Mouse (Mus musculus) MEL (cell line): ENCODE measurements around the gene Nanog. TPM values are rescaled to one million over a fixed set of nuclear protein-coding genes. Genes with fewer than 3 reads are reported as not detected.

ENCODE experiments used
- DNase-seq: peaks from one replicate; pipeline ENCODE4 v3.0.0; 2011; ENCODE audit warnings: low read depth, low spot score
- H3K27ac ChIP-seq: 2 replicates; pipeline ENCODE4 v1.5.1; 2012; ENCODE audit warnings: low read depth, mild to moderate bottlenecking, control low read depth, low read length, moderate library complexity; ENCODE audit not compliant: control insufficient read depth
- H3K27me3 ChIP-seq, 2 experiments: fragments of 150-350 bp in 1 of 2; sonication (generic) in 1 of 2; 2 replicates each; pipeline ENCODE4 v1.6.1; 2012; ENCODE audit warnings: low read length in 2 of 2, mild to moderate bottlenecking in 2 of 2, improper control_type of control experiment in 1 of 2, moderate library complexity in 1 of 2; ENCODE audit not compliant: insufficient read depth in 2 of 2, control insufficient read depth in 1 of 2
- H3K36me3 ChIP-seq, 2 experiments: 2 replicates each; pipeline ENCODE4 v1.6.1; 2012 to 2014; ENCODE audit warnings: low read length in 2 of 2, improper control_type of control experiment in 1 of 2, inconsistent platforms in 1 of 2, mild to moderate bottlenecking in 1 of 2; ENCODE audit not compliant: insufficient read depth in 2 of 2, control insufficient read depth in 1 of 2
- H3K4me1 ChIP-seq, 2 experiments: fragments of 150-350 bp in 1 of 2; sonication (generic) in 1 of 2; 2 replicates each; pipeline ENCODE4 v1.6.1; 2012; ENCODE audit warnings: low read length in 2 of 2, improper control_type of control experiment in 1 of 2, mild to moderate bottlenecking in 1 of 2; ENCODE audit not compliant: insufficient read depth in 2 of 2, control insufficient read depth in 1 of 2
- H3K4me3 ChIP-seq, 2 experiments: fragments of 150-350 bp in 1 of 2; sonication (generic) in 1 of 2; 2 replicates each; pipeline ENCODE4 v1.5.1; 2012; ENCODE audit warnings: low read depth in 2 of 2, low read length in 2 of 2, mild to moderate bottlenecking in 2 of 2, moderate library complexity in 2 of 2, control low read depth in 1 of 2, improper control_type of control experiment in 1 of 2; ENCODE audit not compliant: control insufficient read depth in 1 of 2, insufficient read depth in 1 of 2
- H3K79me2 ChIP-seq: 2 replicates; pipeline ENCODE4 v1.6.1; 2012; ENCODE audit warnings: mild to moderate bottlenecking, low read length, moderate library complexity; ENCODE audit not compliant: control insufficient read depth, poor library complexity, insufficient read depth
- H3K9ac ChIP-seq: 2 replicates; pipeline ENCODE4 v1.6.1; 2012; ENCODE audit warnings: low read depth, mild to moderate bottlenecking, control low read depth, low read length, moderate library complexity; ENCODE audit not compliant: control insufficient read depth, poor library complexity, severe bottlenecking
- H3K9me3 ChIP-seq: fragments of 150-350 bp; sonication (generic); replicated peaks from 2 replicates; pipeline ENCODE4 v1.6.1; 2012; ENCODE audit warnings: mild to moderate bottlenecking, low read length, improper control_type of control experiment, moderate library complexity; ENCODE audit not compliant: insufficient read depth
- BHLHE40 ChIP-seq: IDR thresholded peaks from 2 replicates; pipeline ENCODE4 v1.6.1; 2012; ENCODE audit warnings: low read depth, mild to moderate bottlenecking, inconsistent platforms, low read length, improper control_type of control experiment, borderline replicate concordance
- CHD1 ChIP-seq: IDR thresholded peaks from 2 replicates; pipeline ENCODE4 v1.6.1; 2012; ENCODE audit warnings: low read depth, mild to moderate bottlenecking, inconsistent platforms, low read length, improper control_type of control experiment
- CTCF ChIP-seq, 3 experiments: IDR thresholded peaks in 2 of 3; conservative IDR thresholded peaks in 1 of 3; 2 replicates each; pipeline ENCODE4 v1.5.1; 2011 to 2012; ENCODE audit warnings: low read length in 3 of 3, low read depth in 2 of 3, mild to moderate bottlenecking in 2 of 3, improper control_type of control experiment in 1 of 3, inconsistent platforms in 1 of 3, mixed read lengths in 1 of 3, moderate library complexity in 1 of 3; ENCODE audit not compliant: control insufficient read depth in 1 of 3, insufficient read depth in 1 of 3, poor library complexity in 1 of 3, severe bottlenecking in 1 of 3
- ELF1 ChIP-seq: IDR thresholded peaks from 2 replicates; pipeline ENCODE4 v1.6.1; 2014; ENCODE audit warnings: low read depth, mild to moderate bottlenecking, inconsistent platforms, low read length, improper control_type of control experiment, moderate library complexity
- EP300 ChIP-seq, 2 experiments: IDR thresholded peaks; 2 replicates each; pipeline ENCODE4 v1.6.1; 2011; ENCODE audit warnings: improper control_type of control experiment in 2 of 2, low read length in 2 of 2, low read depth in 1 of 2, mild to moderate bottlenecking in 1 of 2
- GABPA ChIP-seq: IDR thresholded peaks from 2 replicates; pipeline ENCODE4 v1.6.1; 2012; ENCODE audit warnings: low read depth, mild to moderate bottlenecking, inconsistent platforms, low read length, improper control_type of control experiment, moderate library complexity
- GATA1 ChIP-seq: IDR thresholded peaks from 2 replicates; pipeline ENCODE4 v1.6.1; 2011; ENCODE audit warnings: low read depth, low read length, improper control_type of control experiment
- HCFC1 ChIP-seq: IDR thresholded peaks from 2 replicates; pipeline ENCODE4 v1.6.1; 2012; ENCODE audit warnings: low read depth, mild to moderate bottlenecking, inconsistent platforms, low read length, improper control_type of control experiment, moderate library complexity
- MAX ChIP-seq: IDR thresholded peaks from 2 replicates; pipeline ENCODE4 v1.6.1; 2011; ENCODE audit warnings: low read length, improper control_type of control experiment
- MAZ ChIP-seq: IDR thresholded peaks from 2 replicates; pipeline ENCODE4 v1.6.1; 2012; ENCODE audit warnings: low read depth, mild to moderate bottlenecking, inconsistent platforms, low read length, improper control_type of control experiment
- MXI1 ChIP-seq: IDR thresholded peaks from 2 replicates; pipeline ENCODE4 v1.6.1; 2011; ENCODE audit warnings: mild to moderate bottlenecking, low read depth, low read length, improper control_type of control experiment
- MYB ChIP-seq: IDR thresholded peaks from 2 replicates; pipeline ENCODE4 v1.6.1; 2011; ENCODE audit warnings: mild to moderate bottlenecking, low read depth, low read length, improper control_type of control experiment
- MYC ChIP-seq: IDR thresholded peaks from 2 replicates; pipeline ENCODE4 v1.6.1; 2011; ENCODE audit warnings: low read depth, mild to moderate bottlenecking, low read length, improper control_type of control experiment, moderate library complexity
- NRF1 ChIP-seq: IDR thresholded peaks from 2 replicates; pipeline ENCODE4 v1.6.1; 2014; ENCODE audit warnings: low read depth, mild to moderate bottlenecking, inconsistent platforms, low read length, improper control_type of control experiment, moderate library complexity; ENCODE audit not compliant: poor library complexity, insufficient read depth, severe bottlenecking
- POLR2A ChIP-seq, 2 experiments: IDR thresholded peaks; 2 replicates each; pipeline ENCODE4 v1.6.1; 2011 to 2012; ENCODE audit warnings: low read length in 2 of 2, mild to moderate bottlenecking in 2 of 2, control low read depth in 1 of 2, improper control_type of control experiment in 1 of 2, low read depth in 1 of 2, moderate library complexity in 1 of 2; ENCODE audit not compliant: control insufficient read depth in 1 of 2, insufficient read depth in 1 of 2, poor library complexity in 1 of 2
- POLR2AphosphoS2 ChIP-seq: IDR thresholded peaks from 2 replicates; pipeline ENCODE4 v1.6.1; 2011; ENCODE audit warnings: low read length, improper control_type of control experiment
- RAD21 ChIP-seq: IDR thresholded peaks from 2 replicates; pipeline ENCODE4 v1.6.1; 2011; ENCODE audit warnings: mild to moderate bottlenecking, low read depth, low read length, improper control_type of control experiment
- SIN3A ChIP-seq: IDR thresholded peaks from 2 replicates; pipeline ENCODE4 v1.6.1; 2012; ENCODE audit warnings: low read length, improper control_type of control experiment, inconsistent platforms
- SMC3 ChIP-seq: IDR thresholded peaks from 2 replicates; pipeline ENCODE4 v1.6.1; 2011; ENCODE audit warnings: low read depth, low read length, improper control_type of control experiment
- TBP ChIP-seq: IDR thresholded peaks from 2 replicates; pipeline ENCODE4 v1.8.0; 2011; ENCODE audit warnings: low read depth, low read length, improper control_type of control experiment
- UBTF ChIP-seq: IDR thresholded peaks from 2 replicates; pipeline ENCODE4 v1.6.1; 2012; ENCODE audit warnings: low read depth, mild to moderate bottlenecking, inconsistent platforms, low read length, improper control_type of control experiment, moderate library complexity, borderline replicate concordance; ENCODE audit not compliant: insufficient read depth
- USF2 ChIP-seq, 2 experiments: IDR thresholded peaks; 2 replicates each; pipeline ENCODE4 v1.6.1; 2011 to 2012; ENCODE audit warnings: improper control_type of control experiment in 2 of 2, low read length in 2 of 2, borderline replicate concordance in 1 of 2, inconsistent platforms in 1 of 2, low read depth in 1 of 2, mild to moderate bottlenecking in 1 of 2; ENCODE audit not compliant: insufficient read depth in 1 of 2
- ZC3H11A ChIP-seq: IDR thresholded peaks from 2 replicates; pipeline ENCODE4 v1.6.1; 2012; ENCODE audit warnings: low read depth, mild to moderate bottlenecking, inconsistent platforms, low read length, improper control_type of control experiment
- ZKSCAN1 ChIP-seq: IDR thresholded peaks from 2 replicates; pipeline ENCODE4 v1.6.1; 2012; ENCODE audit warnings: low read depth, mild to moderate bottlenecking, inconsistent platforms, low read length, improper control_type of control experiment, moderate library complexity
- ZMIZ1 ChIP-seq: IDR thresholded peaks from 2 replicates; pipeline ENCODE4 v1.6.1; 2012; ENCODE audit warnings: low read depth, mild to moderate bottlenecking, inconsistent platforms, low read length, improper control_type of control experiment, moderate library complexity
- polyA plus RNA-seq, 2 experiments: library from polyadenylated mRNA; stranded (reverse) in 1 of 2; unstranded in 1 of 2; fragments of >175 nt in 1 of 2; fragments of >200 nt in 1 of 2; gene quantifications; 2 replicates each; pipeline versions ENCODE4 v1.2.1 to v1.2.4; 2012; ENCODE audit warnings: low replicate concordance in 2 of 2, low read depth in 1 of 2; ENCODE audit not compliant: insufficient read length in 2 of 2, insufficient read depth in 1 of 2, missing spikeins in 1 of 2
- total RNA-seq: library from RNA; depleted of rRNA; stranded (reverse); fragments of 300-350 nt; gene quantifications from 2 replicates; pipeline ENCODE4 v1.2.3, GENCODE M21; 2012

The Nanog gene
- total and polyA plus RNA-seq, 3 experiments = 0.63 TPM; not detected in 2

DNA sequence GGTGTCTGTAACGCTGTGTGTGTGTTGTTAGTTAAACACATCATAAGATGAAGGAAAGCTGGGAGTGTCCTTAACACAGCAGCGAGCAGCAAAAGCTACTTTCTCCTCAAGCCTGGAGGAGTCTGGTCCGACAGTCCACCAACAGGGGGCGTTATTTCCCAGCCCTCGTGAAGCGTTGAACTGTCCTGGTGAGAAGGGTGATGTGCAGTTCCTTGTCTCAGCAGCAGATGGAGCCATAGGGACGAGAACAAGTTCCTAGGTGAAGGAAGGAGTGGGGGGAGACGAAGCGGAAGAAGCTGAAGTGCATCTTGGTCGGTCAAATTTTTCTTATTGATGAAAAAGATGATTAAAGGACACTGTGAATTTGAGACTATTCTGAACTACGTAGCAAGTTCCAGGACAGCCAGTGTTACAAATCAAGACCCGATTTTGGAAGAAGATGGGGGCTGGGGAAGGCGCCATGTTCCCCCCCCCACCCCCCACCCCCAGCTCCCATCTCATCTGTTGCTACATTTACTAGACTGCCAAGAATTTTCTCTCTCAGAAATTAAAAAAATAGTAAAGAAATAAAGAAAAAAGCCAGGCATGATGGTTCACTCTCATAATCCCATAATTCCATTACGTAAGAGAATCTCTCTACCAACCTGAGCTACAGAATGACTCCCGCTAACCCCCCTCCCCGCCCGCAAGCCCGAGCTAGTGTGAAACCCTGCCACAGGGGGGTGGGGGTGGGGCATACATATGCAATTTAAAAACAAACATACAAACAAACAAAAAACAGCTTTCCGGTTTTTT, 37.7 kb upstream of the Nanog start:
- 0 out of 2 replicates have a peak, but pooled peaks have one; percentile 9 for TF ChIP-seq ELF1
- peak; percentile 81 for TF ChIP-seq ZC3H11A
- no peak for TF ChIP-seq USF2 (IDR thresholded peaks at IDR 0.05; ENCODE audit: borderline replicate concordance in 1 of 2, insufficient read depth in 1 of 2, low read depth in 1 of 2, low read length in 2 of 2)
- TF ChIP-seq GABPA = no peak
- TF ChIP-seq MAZ = no peak
- TF ChIP-seq SMC3 = peak; percentile 91
- TF ChIP-seq MYC = 0 out of 2 replicates have a peak, but pooled peaks have one; percentile 52
- no peak for TF ChIP-seq ZMIZ1
- TF ChIP-seq MYB = no peak
- TF ChIP-seq HCFC1 = no peak
- peak; percentile 97 to 100 (median 99) for TF ChIP-seq CTCF (IDR thresholded peaks at IDR 0.05 in 2 of 3, conservative IDR thresholded peaks at IDR 0.05 in 1 of 3; ENCODE audit: control insufficient read depth in 1 of 3, insufficient read depth in 1 of 3, low read depth in 2 of 3, low read length in 3 of 3, poor library complexity in 1 of 3, severe bottlenecking in 1 of 3)
- no peak for TF ChIP-seq UBTF
- TF ChIP-seq MXI1 = no peak
- 0 out of 2 replicates have a peak, but pooled peaks have one; percentile 12 for TF ChIP-seq BHLHE40
- peak; percentile 88 for TF ChIP-seq RAD21
- no peak for TF ChIP-seq SIN3A
- TF ChIP-seq EP300 (IDR thresholded peaks at IDR 0.05; ENCODE audit: low read depth in 1 of 2, low read length in 2 of 2) = no peak
- TF ChIP-seq TBP = no peak
- no peaks in the 10 kb centered on the region for H3K9me3 ChIP-seq
- H3K36me3 ChIP-seq = no peaks in the 10 kb centered on the region
- H3K27me3 ChIP-seq = peaks cover 0 to 3% of the 10 kb centered on the region in 2 experiments; a peak in 2 of 4 replicates
- no peaks in the 10 kb centered on the region for H3K79me2 ChIP-seq
- H3K4me1 ChIP-seq = no peaks in the 10 kb centered on the region
- H3K9ac ChIP-seq = no peak overlapping the region
- peak; percentile 93 for DNase-seq
- H3K27ac ChIP-seq = no peak overlapping the region
- no peak overlapping the region for H3K4me3 ChIP-seq

GRCm38 (mm10) chr6:122670201-122670551, 37.1 kb upstream of the Nanog start:
- Histone ChIP-seq H3K36me3 (no peaks in the 10 kb centered on the region), H3K27ac (no peak overlapping the region), H3K9ac (no peak overlapping the region), H3K4me3 (no peak overlapping the region), H3K27me3 (peaks cover 0 to 5% of the 10 kb centered on the region in 2 experiments; a peak in 1 of 4 replicates), H3K4me1 (no peaks in the 10 kb centered on the region), H3K79me2 (no peaks in the 10 kb centered on the region), H3K9me3 (no peaks in the 10 kb centered on the region)
- TF ChIP-seq SMC3 (no peak), POLR2A (IDR thresholded peaks at IDR 0.05; ENCODE audit: control insufficient read depth in 1 of 2, insufficient read depth in 1 of 2, low read depth in 1 of 2, low read length in 2 of 2, poor library complexity in 1 of 2) (no peak), ZMIZ1 (no peak), MXI1 (no peak), MAZ (no peak), CHD1 (no peak), GABPA (no peak), GATA1 (no peak), MAX (no peak), RAD21 (no peak), POLR2AphosphoS2 (no peak), NRF1 (no peak), HCFC1 (no peak), ZKSCAN1 (no peak)
- DNase-seq = no peak
